ENCODE assay signal across 25 mouse cellular contexts in the genomic region with DNA sequence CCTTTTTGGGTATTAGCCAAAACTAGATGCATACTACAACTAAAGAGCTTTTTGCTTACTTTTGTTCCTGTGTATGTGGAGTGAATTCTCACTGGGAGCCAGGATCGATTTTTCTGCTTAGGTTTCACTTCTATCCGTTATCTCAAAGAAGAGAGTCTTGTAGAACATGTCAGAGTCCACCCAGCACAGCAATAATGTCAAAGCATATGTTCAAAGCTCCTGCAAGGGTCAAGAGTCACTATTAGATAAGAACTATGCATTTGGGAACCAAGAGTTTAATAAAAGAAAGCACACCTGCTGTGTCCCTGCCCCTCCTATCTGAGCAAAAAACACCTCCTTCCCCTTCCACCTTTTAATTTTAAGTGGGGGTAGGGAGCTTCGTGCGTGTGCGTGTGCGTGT.
DNase-seq lines count a peak whose midpoint lies in the region; ATAC-seq and TF ChIP-seq lines count a peak whose summit lies in the region.
"Had no signal": no experiment of that assay in that cellular context is flagged by ENCODE, and none has a peak within 500 bp of the region (broad histone marks: within the 10 kb centered on the region; RNA-seq: fewer than 3 reads in every experiment).

No protein-coding gene starts in this region.

- H3K79me2 ChIP-seq in CH12.LX (replicated peaks; ENCODE audit: control insufficient read depth, extremely low read depth, insufficient read depth, poor library complexity, severe bottlenecking): no peaks in the 10 kb centered on the region

- no peak for TF ChIP-seq POLR2A in CH12.LX (IDR thresholded peaks at IDR 0.05; ENCODE audit: low read depth, low read length)

- DNase-seq in CH12.LX (ENCODE audit: extremely low read depth) (no peak), ES-E14 (ENCODE audit: low read depth, low spot score) (no peak)
- DNase-seq in heart, embryonic 10.5 days (ENCODE audit: low spot score): no peak
- no peak for DNase-seq in cerebellum, postnatal 25 days
- DNase-seq in left cerebral cortex, adult 2 months (ENCODE audit: extremely low spot score in 1 of 2, low spot score in 2 of 2): no peak
- DNase-seq: adrenal gland, adult 2 months; adrenal gland, postnatal 10 days; adrenal gland, postnatal 25 days; cerebellum, adult 11 months; cerebellum, adult 18-20 months; cerebellum, adult 9-10 months; cerebellum, postnatal 10 days; cerebellum, postnatal 36 days; embryo, embryonic 11 days had no signal

- H3K36me3 ChIP-seq in CH12.LX (replicated peaks in 1 of 2; ENCODE audit: control insufficient read depth in 1 of 2, insufficient read depth in 1 of 2, low read length in 1 of 2): no peaks in the 10 kb centered on the region
- H3K36me3 ChIP-seq in ES-E14 (ENCODE audit: control insufficient read depth, insufficient read depth, low read length, poor library complexity, severe bottlenecking): no peaks in the 10 kb centered on the region
- no peaks in the 10 kb centered on the region for H3K36me3 ChIP-seq in intestine, embryonic 15.5 days
- H3K36me3 ChIP-seq in intestine, postnatal 0 days (ENCODE audit: control insufficient read depth, insufficient read depth): no peaks in the 10 kb centered on the region
- no peaks in the 10 kb centered on the region for H3K36me3 ChIP-seq in heart, embryonic 10.5 days
- H3K36me3 ChIP-seq: embryonic facial prominence, embryonic 13.5 days; embryonic facial prominence, embryonic 15.5 days; forebrain, embryonic 10.5 days; forebrain, embryonic 12.5 days; G1E had no signal

- no peaks in the 10 kb centered on the region for H3K27me3 ChIP-seq in CH12.LX (replicated peaks)
- no peaks in the 10 kb centered on the region for H3K27me3 ChIP-seq in intestine, embryonic 15.5 days (replicated peaks)
- no peaks in the 10 kb centered on the region for H3K27me3 ChIP-seq in intestine, postnatal 0 days (replicated peaks; ENCODE audit: control insufficient read depth, insufficient read depth, low read length)
- no peaks in the 10 kb centered on the region for H3K27me3 ChIP-seq in heart, embryonic 10.5 days (ENCODE audit: insufficient read depth, poor library complexity, severe bottlenecking)
- H3K27me3 ChIP-seq: embryonic facial prominence, embryonic 13.5 days; embryonic facial prominence, embryonic 15.5 days; forebrain, embryonic 12.5 days; Patski had no signal

- peak overlapping the region; percentile 16; the same call in 1 of the 2 replicates for H3K4me2 ChIP-seq in CH12.LX (ENCODE audit: insufficient read depth, low read depth, poor library complexity, severe bottlenecking)
- no peak overlapping the region for H3K4me2 ChIP-seq in intestine, embryonic 15.5 days (replicated peaks)
- peak overlapping the region; percentile 6; the same call in 1 of the 2 replicates for H3K4me2 ChIP-seq in intestine, postnatal 0 days (replicated peaks; ENCODE audit: low read depth)
- H3K4me2 ChIP-seq: embryonic facial prominence, embryonic 13.5 days; embryonic facial prominence, embryonic 15.5 days; forebrain, embryonic 12.5 days had no signal

- no peak for TF ChIP-seq RAD21 in CH12.LX (IDR thresholded peaks at IDR 0.05; ENCODE audit: low read depth, low read length)

- in situ Hi-C loops in CH12.LX (cut with MboI; ENCODE audit: low pct_ligation_motif_present, low pct_unique_long_range_greater_than_20kb, low sequenced_read_pairs): no loop called here
- in situ Hi-C loops in ES-E14 (cut with MboI; ENCODE audit: low sequenced_read_pairs in 2 of 2, unreplicated experiment in 2 of 2): no loop called here

- WGBS in intestine, embryonic 15.5 days: 60% methylated on average over 6 of the region's 6 CpGs
- 51% methylated on average over 6 of the region's 6 CpGs for WGBS in intestine, postnatal 0 days
- WGBS in heart, embryonic 10.5 days: 49% methylated on average over 6 of the region's 6 CpGs

- no peak for TF ChIP-seq CTCF in CH12.LX (conservative IDR thresholded peaks at IDR 0.05 in 1 of 2, IDR thresholded peaks at IDR 0.05 in 1 of 2; ENCODE audit: low read depth in 2 of 2, low read length in 2 of 2)
- no peak for TF ChIP-seq CTCF in intestine, postnatal 0 days (IDR thresholded peaks at IDR 0.05; ENCODE audit: low read depth)
- TF ChIP-seq CTCF in left cerebral cortex, adult 2 months (IDR thresholded peaks at IDR 0.05): no peak

- H3K9ac ChIP-seq in CH12.LX (ENCODE audit: insufficient read depth, low read depth) (no peak overlapping the region), ES-E14 (ENCODE audit: insufficient read depth, low read depth, low read length, poor library complexity, severe bottlenecking) (no peak overlapping the region)
- H3K9ac ChIP-seq in intestine, embryonic 15.5 days: no peak overlapping the region
- no peak overlapping the region for H3K9ac ChIP-seq in intestine, postnatal 0 days (ENCODE audit: low read depth, low read length)
- H3K9ac ChIP-seq: embryonic facial prominence, embryonic 13.5 days; embryonic facial prominence, embryonic 15.5 days; forebrain, embryonic 12.5 days had no signal

- H3K4me1 ChIP-seq in CH12.LX (ENCODE audit: control insufficient read depth in 1 of 2, insufficient read depth in 2 of 2): peaks cover 0 to 3% of the 10 kb centered on the region in 2 experiments; a peak in 1 of 4 replicates
- peaks cover 0 to 5% of the 10 kb centered on the region in 2 experiments; a peak in 2 of 4 replicates for H3K4me1 ChIP-seq in ES-E14 (ENCODE audit: control insufficient read depth in 2 of 2, insufficient read depth in 2 of 2, low read length in 2 of 2, poor library complexity in 1 of 2)
- no peaks in the 10 kb centered on the region for H3K4me1 ChIP-seq in intestine, embryonic 15.5 days (replicated peaks)
- H3K4me1 ChIP-seq in intestine, postnatal 0 days (replicated peaks; ENCODE audit: control insufficient read depth, insufficient read depth, low read length): no peaks in the 10 kb centered on the region
- H3K4me1 ChIP-seq in heart, embryonic 10.5 days: no peaks in the 10 kb centered on the region
- H3K4me1 ChIP-seq: embryonic facial prominence, embryonic 13.5 days; embryonic facial prominence, embryonic 15.5 days; forebrain, embryonic 10.5 days; forebrain, embryonic 12.5 days had no signal

- no peak overlapping the region for H3K4me3 ChIP-seq in CH12.LX (replicated peaks in 1 of 3; ENCODE audit: low read depth in 2 of 3, low read length in 2 of 3, poor library complexity in 1 of 3)
- no peak overlapping the region for H3K4me3 ChIP-seq in ES-E14 (ENCODE audit: insufficient read depth in 1 of 2, low read depth in 1 of 2, low read length in 2 of 2, poor library complexity in 1 of 2, severe bottlenecking in 1 of 2)
- no peak overlapping the region for H3K4me3 ChIP-seq in intestine, embryonic 15.5 days (replicated peaks)
- no peak overlapping the region for H3K4me3 ChIP-seq in intestine, postnatal 0 days (ENCODE audit: low read depth, low read length)
- H3K4me3 ChIP-seq in heart, embryonic 10.5 days: no peak overlapping the region
- no peak overlapping the region for H3K4me3 ChIP-seq in left cerebral cortex, adult 2 months
- H3K4me3 ChIP-seq: embryonic facial prominence, embryonic 13.5 days; embryonic facial prominence, embryonic 15.5 days; erythroblast, embryonic 14.5 days; forebrain, embryonic 10.5 days; forebrain, embryonic 12.5 days had no signal

- H3K27ac ChIP-seq in CH12.LX (ENCODE audit: insufficient read depth, low read depth) (no peak overlapping the region), ES-E14 (ENCODE audit: insufficient read depth, low read depth, low read length, poor library complexity, severe bottlenecking) (peak overlapping the region; percentile 69)
- no peak overlapping the region for H3K27ac ChIP-seq in intestine, embryonic 15.5 days
- no peak overlapping the region for H3K27ac ChIP-seq in intestine, postnatal 0 days (ENCODE audit: low read depth, low read length)
- H3K27ac ChIP-seq in heart, embryonic 10.5 days: no peak overlapping the region
- no peak overlapping the region for H3K27ac ChIP-seq in left cerebral cortex, adult 2 months
- H3K27ac ChIP-seq: embryonic facial prominence, embryonic 13.5 days; embryonic facial prominence, embryonic 15.5 days; forebrain, embryonic 10.5 days; forebrain, embryonic 12.5 days had no signal

- dilution Hi-C loops in CH12.LX (cut with MboI; ENCODE audit: extremely low pct_ligation_motif_present, extremely low pct_unique_long_range_greater_than_20kb, low sequenced_read_pairs): no loop called here

- no peaks in the 10 kb centered on the region for H3K9me3 ChIP-seq in CH12.LX (replicated peaks; ENCODE audit: low read length)
- H3K9me3 ChIP-seq in ES-E14 (ENCODE audit: control insufficient read depth, insufficient read depth, low read depth, low read length): no peaks in the 10 kb centered on the region
- no peaks in the 10 kb centered on the region for H3K9me3 ChIP-seq in intestine, embryonic 15.5 days
- no peaks in the 10 kb centered on the region for H3K9me3 ChIP-seq in intestine, postnatal 0 days (ENCODE audit: control insufficient read depth)
- no peaks in the 10 kb centered on the region for H3K9me3 ChIP-seq in heart, embryonic 10.5 days
- H3K9me3 ChIP-seq: embryonic facial prominence, embryonic 13.5 days; embryonic facial prominence, embryonic 15.5 days; forebrain, embryonic 10.5 days; forebrain, embryonic 12.5 days had no signal

- TF ChIP-seq EP300 in CH12.LX (IDR thresholded peaks at IDR 0.05; ENCODE audit: low read length): no peak

- intact Hi-C loops in left cerebral cortex, adult 2 months (cut with DNase I): no loop called here

- peak; percentile 58; the same call in 1 of the 2 replicates for ATAC-seq in intestine, embryonic 15.5 days
- ATAC-seq in intestine, postnatal 0 days: peak; percentile 47; the same call in 1 of the 2 replicates
- ATAC-seq: forebrain, embryonic 14.5 days; forebrain, embryonic 16.5 days; Patski had no signal

TF ChIP-seq in CH12.LX, 34 proteins besides CTCF, POLR2A, EP300 and RAD21 (continues in another document):
- no peak for TF ChIP-seq GABPA (IDR thresholded peaks at IDR 0.05; ENCODE audit: insufficient replicate concordance, low read depth, low read length)
- TF ChIP-seq PAX5 (IDR thresholded peaks at IDR 0.05; ENCODE audit: low read length): no peak
- no peak for TF ChIP-seq USF1 (IDR thresholded peaks at IDR 0.05; ENCODE audit: low read depth, low read length)
- TF ChIP-seq MAFK (IDR thresholded peaks at IDR 0.05; ENCODE audit: insufficient replicate concordance, low read length): no peak
- no peak for TF ChIP-seq ELF1 (IDR thresholded peaks at IDR 0.05; ENCODE audit: low read depth, low read length)
- no peak for TF ChIP-seq ZMIZ1 (IDR thresholded peaks at IDR 0.05; ENCODE audit: low read depth, low read length)

TF ChIP-seq in ES-E14, 5 proteins besides CTCF, POLR2A, EP300 and RAD21:
- TF ChIP-seq ZNF384 (IDR thresholded peaks at IDR 0.05; ENCODE audit: low read depth, low read length): no peak
- no peak for TF ChIP-seq MAFK (IDR thresholded peaks at IDR 0.05; ENCODE audit: insufficient read depth, low read depth, low read length)
- TF ChIP-seq HCFC1 (IDR thresholded peaks at IDR 0.05; ENCODE audit: borderline replicate concordance, insufficient read depth, low read length): no peak
- no peak for TF ChIP-seq CHD2 (IDR thresholded peaks at IDR 0.05; ENCODE audit: low read depth, low read length)
- no peak for TF ChIP-seq ZC3H11A (IDR thresholded peaks at IDR 0.05; ENCODE audit: borderline replicate concordance, low read depth, low read length)
